Mouse (Mus musculus) erythroid progenitor cell, adult 5-6 weeks (primary cell): ENCODE data around the gene Lipe. TPM values are rescaled to one million over a fixed set of nuclear protein-coding genes. Genes with fewer than 3 reads are reported as not detected.

Experiments
- ATAC-seq: replicated peaks from 2 replicates; pipeline ENCODE4 v1.8.0; 2016; ENCODE audit warnings: moderate number of reproducible peaks, mild to moderate bottlenecking, moderate TSS enrichment, inconsistent platforms; ENCODE audit not compliant: poor library complexity, low FRiP score, severe bottlenecking
- total RNA-seq, 2 experiments: library from RNA; stranded (forward) in 1 of 2; stranded (reverse) in 1 of 2; fragments of 150-400 nt in 1 of 2; fragments of 186-747, 209-891 nt in 1 of 2; gene quantifications; 2 replicates each; pipeline versions ENCODE4 v1.2.3 to v1.2.4; 2015 to 2017; ENCODE audit warnings: low replicate concordance in 2 of 2

The Lipe gene
- total RNA-seq, 2 experiments from 2014 or later: 0.23 to 10.9 TPM

GRCm38 (mm10) chr7:25390054-25390770 lies 8.3 kb downstream of the Lipe start:
- ATAC-seq: peak; percentile 93

GRCm38 (mm10) chr7:25388916-25389315 lies 9.6 kb downstream of the Lipe start:
- ATAC-seq: no peak

GRCm38 (mm10) chr7:25387811-25388440 lies 10.6 kb downstream of the Lipe start:
- no peak for ATAC-seq

- ATAC-seq: no peak
Observed at GRCm38 (mm10) chr7:25385850-25386555, 12.5 kb downstream of the Lipe start.

GRCm38 (mm10) chr7:25385259-25385658 lies 13.3 kb downstream of the Lipe start:
- no peak for ATAC-seq

GRCm38 (mm10) chr7:25384818-25385217 lies 13.7 kb downstream of the Lipe start:
- ATAC-seq: no peak

GRCm38 (mm10) chr7:25384318-25384717 lies 14.2 kb downstream of the Lipe start:
- ATAC-seq: no peak

- ATAC-seq: no peak
Observed at GRCm38 (mm10) chr7:25383891-25384290, 14.6 kb downstream of the Lipe start.

- no peak for ATAC-seq
Observed at GRCm38 (mm10) chr7:25383385-25383784, 15.1 kb downstream of the Lipe start.

- ATAC-seq: no peak
Observed at GRCm38 (mm10) chr7:25382541-25382940, 16.0 kb downstream of the Lipe start.

- no peak for ATAC-seq
Observed at GRCm38 (mm10) chr7:25381284-25381680, 17.2 kb downstream of the Lipe start.

- ATAC-seq: no peak
Observed at GRCm38 (mm10) chr7:25380392-25381283, 17.9 kb downstream of the Lipe start.

GRCm38 (mm10) chr7:25379551-25380351 lies 18.8 kb downstream of the Lipe start:
- ATAC-seq: no peak

GRCm38 (mm10) chr7:25378181-25379100 lies 20.1 kb downstream of the Lipe start:
- no peak for ATAC-seq

- ATAC-seq: no peak
Observed at GRCm38 (mm10) chr7:25377100-25377700, 21.3 kb downstream of the Lipe start.

GRCm38 (mm10) chr7:25376556-25376955 lies 22.0 kb downstream of the Lipe start:
- no peak for ATAC-seq

- ATAC-seq: no peak
Observed at GRCm38 (mm10) chr7:25372441-25372840, 26.1 kb downstream of the Lipe start.
